Mouse (Mus musculus): ENCODE data around the gene Clca1. TPM values are rescaled to one million over a fixed set of nuclear protein-coding genes. Genes with fewer than 3 reads are reported as not detected.

The Clca1 gene
- not detected for polyA plus RNA-seq (2014; fragmentation: Illumina TruSeq; extraction: RNeasy Lipid Tissue Mini Kit (QIAGEN cat#74804); ENCODE audit: low read depth, low replicate concordance)

DNA sequence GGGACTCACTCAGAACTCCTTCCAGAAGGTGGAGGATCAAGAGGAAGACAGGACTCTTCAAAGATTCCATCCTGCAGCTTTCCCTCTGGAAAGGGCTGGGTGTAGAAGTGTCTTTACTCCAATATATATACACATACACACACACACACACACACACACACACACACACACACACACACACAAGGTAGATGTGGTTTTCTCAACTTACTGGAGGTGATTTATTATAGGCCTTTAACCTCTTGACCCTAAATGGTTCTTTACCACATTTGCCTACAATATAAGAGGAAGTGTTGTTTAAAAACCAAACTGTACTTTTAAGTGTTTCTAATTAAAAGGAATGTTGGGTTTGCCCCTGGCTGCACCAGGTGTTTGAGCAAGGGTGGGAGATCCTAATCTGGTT is at the start of gene Clca1:
Clca1 (minus strand) TSS at position 101 of the 400 bp plus-strand sequence.

GRCm38 (mm10) chr3:144974945-144975344 is 57.6 kb downstream of the Clca1 start, which contains the start of gene Clca4a:
TSS of gene Clca4a (minus strand) at chr3:144975045.

Other genes with a start within 250 kb of the Clca1 start
- not detected for gene Clca3a2, start 213.3 kb downstream of the Clca1 start, polyA plus RNA-seq (2014; fragmentation: Illumina TruSeq; extraction: RNeasy Lipid Tissue Mini Kit (QIAGEN cat#74804); ENCODE audit: low read depth, low replicate concordance)
- gene Clca3b, start 183.4 kb downstream of the Clca1 start, polyA plus RNA-seq (2014; fragmentation: Illumina TruSeq; extraction: RNeasy Lipid Tissue Mini Kit (QIAGEN cat#74804); ENCODE audit: low read depth, low replicate concordance) = not detected
- 0.40 TPM for gene Clca4b, start 100.2 kb downstream of the Clca1 start, polyA plus RNA-seq (2014; fragmentation: Illumina TruSeq; extraction: RNeasy Lipid Tissue Mini Kit (QIAGEN cat#74804); ENCODE audit: low read depth, low replicate concordance)
- gene Clca4a, start 57.7 kb downstream of the Clca1 start, polyA plus RNA-seq (2014; fragmentation: Illumina TruSeq; extraction: RNeasy Lipid Tissue Mini Kit (QIAGEN cat#74804); ENCODE audit: low read depth, low replicate concordance) = not detected
- 0.08 TPM for gene Clca2, start 66.7 kb upstream of the Clca1 start, polyA plus RNA-seq (2014; fragmentation: Illumina TruSeq; extraction: RNeasy Lipid Tissue Mini Kit (QIAGEN cat#74804); ENCODE audit: low read depth, low replicate concordance)
- gene Odf2l, start 85.8 kb upstream of the Clca1 start, polyA plus RNA-seq (2014; fragmentation: Illumina TruSeq; extraction: RNeasy Lipid Tissue Mini Kit (QIAGEN cat#74804); ENCODE audit: low read depth, low replicate concordance) = 25.8 TPM